Mouse (Mus musculus) macrophage (primary cell): ENCODE measurements around the gene Ptprm. TPM values are rescaled to one million over a fixed set of nuclear protein-coding genes. Genes with fewer than 3 reads are reported as not detected.
"Not testable (repeated sequence)": the region's sequence is repeated elsewhere in the genome, so short reads cannot be mapped to it uniquely, and the experiment has no call there.

Experiments
- H3K27ac ChIP-seq: fragments of 350-480 bp; formaldehyde crosslinking; 2 replicates; pipeline ENCODE4 v1.9.0; 2021
- H3K36me3 ChIP-seq: fragments of 350-480 bp; formaldehyde crosslinking; 2 replicates; pipeline ENCODE4 v1.9.0; 2021; ENCODE audit errors: inconsistent target
- H3K4me3 ChIP-seq: fragments of 350-480 bp; formaldehyde crosslinking; 2 replicates; pipeline ENCODE4 v1.9.0; 2021; ENCODE audit errors: inconsistent target
- H3K79me2 ChIP-seq: fragments of 350-480 bp; formaldehyde crosslinking; 2 replicates; pipeline ENCODE4 v1.9.0; 2021; ENCODE audit errors: inconsistent target
- WGBS: methylation state at CpG from one replicate; pipeline ENCODE4 v1.1.7; 2026; ENCODE audit warnings: inconsistent platforms; ENCODE audit not compliant: missing documents; 5-methylcytosine and 5-hydroxymethylcytosine counted together
- polyA plus RNA-seq: library from polyadenylated mRNA; stranded (reverse); fragments of 250-400 nt; gene quantifications from 3 replicates; pipeline ENCODE4 v1.2.4, GENCODE M21; 2018; ENCODE audit warnings: inconsistent platforms

Gene Ptprm
- polyA plus RNA-seq, 1 experiment from 2014 or later: 2.2 TPM

GRCm38 (mm10) chr17:66894181-66894580 is 460.1 kb downstream of the Ptprm start:
- no peak overlapping the region for H3K27ac ChIP-seq
- WGBS: 75% methylated on average over 1 of the region's 1 CpGs
- H3K79me2 ChIP-seq: no peaks in the 10 kb centered on the region
- no peaks in the 10 kb centered on the region for H3K36me3 ChIP-seq
- no peak overlapping the region for H3K4me3 ChIP-seq

- Histone ChIP-seq H3K27ac (no peak overlapping the region), H3K36me3 (no peaks in the 10 kb centered on the region), H3K79me2 (no peaks in the 10 kb centered on the region), H3K4me3 (no peak overlapping the region)
- 96% methylated on average over 6 of the region's 6 CpGs for WGBS
Observed at GRCm38 (mm10) chr17:66891916-66892315, 462.3 kb downstream of the Ptprm start.

GRCm38 (mm10) chr17:66891067-66891862 is 463.0 kb downstream of the Ptprm start:
- 88% methylated on average over 12 of the region's 13 CpGs for WGBS

GRCm38 (mm10) chr17:66882304-66882703 is 472.0 kb downstream of the Ptprm start:
- no peaks in the 10 kb centered on the region for H3K79me2 ChIP-seq
- no peak overlapping the region for H3K4me3 ChIP-seq
- 79% methylated on average over 2 of the region's 2 CpGs for WGBS
- no peaks in the 10 kb centered on the region for H3K36me3 ChIP-seq
- no peak overlapping the region for H3K27ac ChIP-seq

More at GRCm38 (mm10) chr17:66891067-66891862, 463.0 kb downstream of the Ptprm start:
- Histone ChIP-seq H3K79me2 (no peaks in the 10 kb centered on the region), H3K36me3 (no peaks in the 10 kb centered on the region), H3K27ac (no peak overlapping the region), H3K4me3 (no peak overlapping the region)

- no peak overlapping the region for H3K27ac ChIP-seq
- H3K4me3 ChIP-seq: no peak overlapping the region
- no peaks in the 10 kb centered on the region for H3K36me3 ChIP-seq
- no peaks in the 10 kb centered on the region for H3K79me2 ChIP-seq
- 95% methylated on average over 9 of the region's 9 CpGs for WGBS
Observed at GRCm38 (mm10) chr17:66880969-66881701, 473.1 kb downstream of the Ptprm start.

GRCm38 (mm10) chr17:66879151-66879550 is 475.1 kb downstream of the Ptprm start:
- H3K4me3 ChIP-seq: no peak overlapping the region
- no peaks in the 10 kb centered on the region for H3K79me2 ChIP-seq
- H3K27ac ChIP-seq: no peak overlapping the region
- no peaks in the 10 kb centered on the region for H3K36me3 ChIP-seq
- WGBS: 58% methylated on average over 2 of the region's 2 CpGs

- WGBS: 72% methylated on average over 6 of the region's 6 CpGs
- H3K4me3 ChIP-seq: no peak overlapping the region
- no peaks in the 10 kb centered on the region for H3K36me3 ChIP-seq
- no peaks in the 10 kb centered on the region for H3K79me2 ChIP-seq
- H3K27ac ChIP-seq: no peak overlapping the region
Observed at GRCm38 (mm10) chr17:66877582-66877981, 476.7 kb downstream of the Ptprm start.

GRCm38 (mm10) chr17:66874810-66875209 is 479.4 kb downstream of the Ptprm start:
- WGBS: 92% methylated on average over 11 of the region's 11 CpGs
- Histone ChIP-seq H3K27ac (no peak overlapping the region), H3K36me3 (no peaks in the 10 kb centered on the region), H3K4me3 (no peak overlapping the region), H3K79me2 (no peaks in the 10 kb centered on the region)

GRCm38 (mm10) chr17:66871396-66871795 is 482.9 kb downstream of the Ptprm start:
- no peak overlapping the region for H3K27ac ChIP-seq
- no peaks in the 10 kb centered on the region for H3K79me2 ChIP-seq
- no peak overlapping the region for H3K4me3 ChIP-seq
- WGBS: 86% methylated on average over 4 of the region's 4 CpGs
- no peaks in the 10 kb centered on the region for H3K36me3 ChIP-seq

GRCm38 (mm10) chr17:66869581-66870002 is 484.7 kb downstream of the Ptprm start:
- H3K79me2 ChIP-seq: no peaks in the 10 kb centered on the region
- H3K27ac ChIP-seq: no peak overlapping the region
- no peaks in the 10 kb centered on the region for H3K36me3 ChIP-seq
- 96% methylated on average over 13 of the region's 13 CpGs for WGBS
- no peak overlapping the region for H3K4me3 ChIP-seq

GRCm38 (mm10) chr17:66864441-66864840 is 489.8 kb downstream of the Ptprm start:
- 88% methylated on average over 4 of the region's 4 CpGs for WGBS
- Histone ChIP-seq H3K36me3 (no peaks in the 10 kb centered on the region), H3K27ac (no peak overlapping the region), H3K4me3 (no peak overlapping the region), H3K79me2 (no peaks in the 10 kb centered on the region)

GRCm38 (mm10) chr17:66861557-66861956 is 492.7 kb downstream of the Ptprm start:
- no peak overlapping the region for H3K4me3 ChIP-seq
- H3K36me3 ChIP-seq: no peaks in the 10 kb centered on the region
- WGBS: 91% methylated on average over 2 of the region's 2 CpGs
- H3K79me2 ChIP-seq: no peaks in the 10 kb centered on the region
- no peak overlapping the region for H3K27ac ChIP-seq

GRCm38 (mm10) chr17:66858757-66859156 is 495.5 kb downstream of the Ptprm start:
- Histone ChIP-seq H3K27ac (no peak overlapping the region), H3K4me3 (no peak overlapping the region), H3K36me3 (no peaks in the 10 kb centered on the region), H3K79me2 (no peaks in the 10 kb centered on the region)

GRCm38 (mm10) chr17:66852496-66852895 is 501.8 kb downstream of the Ptprm start:
- H3K36me3 ChIP-seq: no peaks in the 10 kb centered on the region
- WGBS: 93% methylated on average over 6 of the region's 6 CpGs

GRCm38 (mm10) chr17:66847011-66847410 is 507.2 kb downstream of the Ptprm start:
- not testable (repeated sequence) for H3K79me2 ChIP-seq, H3K27ac ChIP-seq, H3K36me3 ChIP-seq, H3K4me3 ChIP-seq
- WGBS: 45% methylated on average over 4 of the region's 4 CpGs

More at GRCm38 (mm10) chr17:66852496-66852895, 501.8 kb downstream of the Ptprm start:
- no peaks in the 10 kb centered on the region for H3K79me2 ChIP-seq
- no peak overlapping the region for H3K4me3 ChIP-seq
- no peak overlapping the region for H3K27ac ChIP-seq
